Mouse (Mus musculus) C2C12 (cell line): Measurements from ENCODE around the gene Map3k4.

ENCODE experiments used
- CEBPB ChIP-seq: IDR thresholded peaks from one replicate; pipeline ENCODE4 v1.6.1; 2011; ENCODE audit warnings: low read depth, mild to moderate bottlenecking, control low read depth, moderate library complexity
- CTCF ChIP-seq: IDR thresholded peaks from one replicate; pipeline ENCODE4 v1.5.1; 2011; ENCODE audit not compliant: control insufficient read depth, insufficient read depth, insufficient read length
- FOSL1 ChIP-seq: IDR thresholded peaks from one replicate; pipeline ENCODE4 v1.8.0; 2011; ENCODE audit warnings: mild to moderate bottlenecking, low read length; ENCODE audit not compliant: poor library complexity, insufficient read depth, severe bottlenecking
- MAX ChIP-seq: IDR thresholded peaks from one replicate; pipeline ENCODE4 v1.6.1; 2011; ENCODE audit warnings: mild to moderate bottlenecking, control low read depth
- MYOD1 ChIP-seq: IDR thresholded peaks from one replicate; pipeline ENCODE4 v1.6.1; 2011; ENCODE audit warnings: low read depth; ENCODE audit not compliant: control insufficient read depth, insufficient read length
- MYOG ChIP-seq: IDR thresholded peaks from one replicate; pipeline ENCODE4 v1.6.1; 2011; ENCODE audit not compliant: control insufficient read depth, insufficient read length; ENCODE audit errors: extremely low read depth
- USF1 ChIP-seq: IDR thresholded peaks from one replicate; pipeline ENCODE4 v1.6.1; 2011; ENCODE audit warnings: low read depth, mild to moderate bottlenecking, control low read depth, moderate library complexity

DNA sequence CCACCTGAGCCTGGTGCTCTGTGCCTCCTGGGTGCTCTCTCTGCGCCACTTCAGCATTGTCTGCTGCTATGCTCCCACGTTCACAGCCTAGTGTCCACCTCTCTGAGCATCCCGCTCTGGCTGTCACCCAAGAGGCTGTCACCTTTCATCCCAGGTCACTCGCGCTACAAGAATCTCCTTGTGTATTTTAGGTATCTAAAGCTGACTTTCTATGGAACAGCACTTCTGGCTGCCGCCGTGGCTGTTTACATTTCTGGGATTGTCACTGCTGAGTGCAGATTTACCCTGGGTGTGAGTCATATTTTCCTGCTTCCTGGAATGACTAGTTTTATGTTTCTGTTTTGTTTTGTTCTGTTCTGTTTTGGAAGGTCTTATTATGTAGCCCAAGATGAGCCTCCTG, 21.3 kb downstream of the Map3k4 start:
- no peak for TF ChIP-seq CTCF
- TF ChIP-seq MYOD1 = no peak
- TF ChIP-seq MAX = no peak
- no peak for TF ChIP-seq MYOG
- TF ChIP-seq FOSL1 = no peak
- no peak for TF ChIP-seq USF1
- TF ChIP-seq CEBPB = no peak
